Mouse (Mus musculus) hindbrain, embryonic 14.5 days (tissue): ENCODE measurements at regions not wholly inside any gene's neighbourhood (a gene's known extent, or its start where the extent isn't known, plus 50 kb on each side); places are given as distances from the start of the nearest gene placed in this dataset.

Experiments used
- ATAC-seq: fragments of 200-750 bp; cut with Nextera tagmentation; 2 replicates; pipeline ENCODE4 v1.8.0; 2017; ENCODE audit warnings: moderate number of reproducible peaks, mild to moderate bottlenecking, moderate TSS enrichment, moderate library complexity; ENCODE audit not compliant: low FRiP score
- DNase-seq: peaks from one replicate; pipeline ENCODE4 v3.0.0-alpha.2; 2015; ENCODE audit warnings: low spot score
- H3K27ac ChIP-seq: fragments of 300-500 bp; sonication (generic); 2 replicates; pipeline ENCODE4 v1.5.1; 2014; ENCODE audit warnings: mild to moderate bottlenecking, moderate library complexity
- H3K27me3 ChIP-seq: fragments of 300-500 bp; sonication (generic); 2 replicates; pipeline ENCODE4 v1.6.1; 2014; ENCODE audit warnings: mild to moderate bottlenecking, low read length, mixed read lengths; ENCODE audit not compliant: control insufficient read depth, insufficient read depth
- H3K36me3 ChIP-seq: fragments of 300-500 bp; sonication (generic); replicated peaks from 2 replicates; pipeline ENCODE4 v1.6.1; 2014; ENCODE audit not compliant: control insufficient read depth, insufficient read depth
- H3K4me1 ChIP-seq: fragments of 300-500 bp; sonication (generic); replicated peaks from 2 replicates; pipeline ENCODE4 v1.6.1; 2014; ENCODE audit warnings: antibody characterized with exemption, low read length, mixed read lengths; ENCODE audit not compliant: control insufficient read depth, insufficient read depth
- H3K4me2 ChIP-seq: fragments of 300-500 bp; sonication (generic); replicated peaks from 2 replicates; pipeline ENCODE4 v1.6.1; 2014; ENCODE audit warnings: mild to moderate bottlenecking, moderate library complexity
- H3K4me3 ChIP-seq: fragments of 300-500 bp; sonication (generic); replicated peaks from 2 replicates; pipeline ENCODE4 v1.5.1; 2014; ENCODE audit warnings: mild to moderate bottlenecking, low read length
- H3K9ac ChIP-seq: fragments of 300-500 bp; sonication (generic); 2 replicates; pipeline ENCODE4 v1.6.1; 2014
- H3K9me3 ChIP-seq: fragments of 300-500 bp; sonication (generic); 2 replicates; pipeline ENCODE4 v1.6.1; 2016; ENCODE audit warnings: low read length; ENCODE audit not compliant: control insufficient read depth
- WGBS: fragments of 180-500 bp; shearing (Covaris S2); extraction: QIAGEN DNeasy Blood & Tissue Kit; methylation state at CpG from one replicate; pipeline ENCODE4 v1.1.7; 2014; 5-methylcytosine and 5-hydroxymethylcytosine counted together

GRCm38 (mm10) chr12:52440868-52441365 is 62.9 kb upstream of the Arhgap5 start:
- WGBS = 79% methylated on average over 7 of the region's 7 CpGs
- H3K27me3 ChIP-seq = no peaks in the 10 kb centered on the region
- H3K36me3 ChIP-seq = no peaks in the 10 kb centered on the region
- H3K9me3 ChIP-seq = no peaks in the 10 kb centered on the region
- 0 out of 2 replicates have a peak, but pooled peaks cover 3% of the 10 kb centered on the region for H3K4me1 ChIP-seq
- DNase-seq = no peak
- H3K9ac ChIP-seq = no peak overlapping the region
- no peak overlapping the region for H3K4me3 ChIP-seq
- H3K4me2 ChIP-seq = no peak overlapping the region
- ATAC-seq = no peak
- H3K27ac ChIP-seq = no peak overlapping the region

DNA sequence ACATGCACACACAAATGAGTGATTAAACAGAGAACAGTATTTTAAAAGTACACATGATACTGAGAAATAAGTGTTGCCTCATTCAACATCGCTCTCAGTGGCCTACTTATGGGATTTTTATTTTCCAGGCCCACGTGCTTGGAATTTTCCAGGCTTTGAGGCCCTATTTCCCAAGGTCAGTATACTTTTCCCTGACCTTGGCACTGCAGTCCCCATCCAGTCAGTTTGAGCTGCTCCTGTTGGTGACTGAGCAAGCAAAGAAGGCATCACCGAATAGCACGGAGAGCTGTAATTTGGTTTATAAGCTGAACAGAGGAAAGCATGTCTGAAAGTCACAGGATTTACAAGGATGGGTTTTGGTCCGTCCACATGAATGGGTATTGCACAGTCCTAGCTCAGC is 61.4 kb upstream of the Arhgap5 start:
- DNase-seq (no peak), ATAC-seq (no peak)
- H3K9me3 ChIP-seq = no peaks in the 10 kb centered on the region
- H3K36me3 ChIP-seq = no peaks in the 10 kb centered on the region
- H3K27ac ChIP-seq = no peak overlapping the region
- H3K4me3 ChIP-seq = no peak overlapping the region
- H3K4me2 ChIP-seq = no peak overlapping the region
- no peaks in the 10 kb centered on the region for H3K27me3 ChIP-seq
- no peaks in the 10 kb centered on the region for H3K4me1 ChIP-seq
- no peak overlapping the region for H3K9ac ChIP-seq
- 94% methylated on average over 5 of the region's 5 CpGs for WGBS

DNA sequence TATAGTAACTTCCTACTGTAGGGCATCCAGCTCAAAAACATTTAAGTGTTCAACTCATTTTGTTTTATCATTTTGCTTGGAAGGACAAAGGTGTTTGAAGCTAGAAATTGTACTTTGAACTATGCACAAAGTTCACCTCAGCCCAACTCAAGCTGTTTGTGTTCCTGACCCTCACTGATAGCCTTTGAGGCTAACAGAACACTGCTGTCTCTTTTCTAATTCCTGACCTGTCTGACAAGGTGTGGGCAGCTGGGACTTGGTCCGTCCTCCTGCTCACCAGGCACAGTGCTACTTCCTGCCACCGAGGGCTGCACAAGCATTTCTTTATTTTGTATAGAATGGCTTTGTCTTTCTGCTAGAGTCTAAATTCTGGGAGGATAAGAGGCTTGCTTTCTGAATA is 58.0 kb upstream of the Arhgap5 start:
- WGBS = 64% methylated on average over 2 of the region's 2 CpGs
- no peak overlapping the region for H3K27ac ChIP-seq
- H3K4me1 ChIP-seq = no peaks in the 10 kb centered on the region
- H3K4me2 ChIP-seq = no peak overlapping the region
- ATAC-seq (no peak), DNase-seq (no peak)
- H3K4me3 ChIP-seq = no peak overlapping the region
- H3K9ac ChIP-seq = no peak overlapping the region
- no peaks in the 10 kb centered on the region for H3K27me3 ChIP-seq
- no peaks in the 10 kb centered on the region for H3K36me3 ChIP-seq
- no peaks in the 10 kb centered on the region for H3K9me3 ChIP-seq

DNA sequence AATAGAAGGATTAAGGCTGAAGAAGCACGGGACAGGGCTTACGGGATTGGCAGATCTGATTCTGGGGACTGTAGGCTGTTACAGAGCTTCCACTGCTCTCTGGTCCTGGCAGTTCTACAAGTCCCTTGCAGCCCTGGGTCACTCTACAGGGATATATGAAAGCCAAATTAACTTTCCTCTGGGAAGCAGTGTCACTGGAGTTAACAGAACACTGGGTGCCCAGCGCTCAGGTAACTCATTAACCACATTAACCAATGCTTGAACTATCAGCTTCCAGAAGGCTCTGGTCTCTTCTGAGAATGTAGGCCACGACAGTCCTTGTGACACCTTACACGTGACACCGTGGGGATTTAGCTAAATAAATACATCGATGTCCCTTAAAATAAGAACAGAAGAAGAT is 57.3 kb upstream of the Arhgap5 start:
- H3K4me1 ChIP-seq = no peaks in the 10 kb centered on the region
- no peaks in the 10 kb centered on the region for H3K9me3 ChIP-seq
- no peaks in the 10 kb centered on the region for H3K36me3 ChIP-seq
- H3K27me3 ChIP-seq = no peaks in the 10 kb centered on the region
- H3K4me2 ChIP-seq = no peak overlapping the region
- H3K27ac ChIP-seq = no peak overlapping the region
- no peak overlapping the region for H3K4me3 ChIP-seq
- ATAC-seq = no peak
- H3K9ac ChIP-seq = no peak overlapping the region
- 82% methylated on average over 7 of the region's 7 CpGs for WGBS
- no peak for DNase-seq

GRCm38 (mm10) chr12:52447482-52447881 is 56.3 kb upstream of the Arhgap5 start:
- 68% methylated on average over 5 of the region's 5 CpGs for WGBS
- no peaks in the 10 kb centered on the region for H3K27me3 ChIP-seq
- no peak overlapping the region for H3K4me2 ChIP-seq
- no peaks in the 10 kb centered on the region for H3K36me3 ChIP-seq
- ATAC-seq (no peak), DNase-seq (no peak)
- no peaks in the 10 kb centered on the region for H3K9me3 ChIP-seq
- no peak overlapping the region for H3K4me3 ChIP-seq
- no peak overlapping the region for H3K27ac ChIP-seq
- no peaks in the 10 kb centered on the region for H3K4me1 ChIP-seq
- no peak overlapping the region for H3K9ac ChIP-seq

GRCm38 (mm10) chr12:52448218-52448617 is 55.6 kb upstream of the Arhgap5 start:
- no peak for DNase-seq
- Histone ChIP-seq H3K4me3 (no peak overlapping the region), H3K4me1 (no peaks in the 10 kb centered on the region), H3K36me3 (no peaks in the 10 kb centered on the region), H3K4me2 (no peak overlapping the region), H3K9ac (no peak overlapping the region), H3K9me3 (no peaks in the 10 kb centered on the region), H3K27me3 (no peaks in the 10 kb centered on the region), H3K27ac (no peak overlapping the region)
- ATAC-seq = no peak
- WGBS = 58% methylated on average over 1 of the region's 1 CpGs

DNA sequence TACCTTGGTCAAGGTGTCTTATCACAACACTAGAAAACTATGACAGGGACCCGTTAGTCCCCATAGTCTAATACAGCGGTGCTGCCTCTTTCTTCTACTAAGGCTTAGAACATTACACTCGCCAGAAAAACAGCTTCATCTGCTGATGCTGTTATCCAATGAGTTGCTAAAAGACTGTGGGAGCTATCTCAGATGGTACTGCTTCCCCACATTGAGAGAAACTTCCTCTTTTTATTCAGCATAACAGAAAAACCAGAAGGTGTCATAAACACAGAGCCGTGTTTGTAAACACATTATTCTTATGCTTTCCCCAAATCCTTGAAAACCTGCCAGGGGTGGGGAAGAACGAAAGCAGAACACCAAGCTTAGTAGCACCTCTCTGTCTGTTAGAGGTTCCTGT is 49.9 kb upstream of the Arhgap5 start:
- 94% methylated on average over 5 of the region's 5 CpGs for WGBS

More for the DNA sequence above, 49.9 kb upstream of the Arhgap5 start:
- DNase-seq (no peak), ATAC-seq (no peak)
- H3K9me3 ChIP-seq = 0 out of 2 replicates have a peak, but pooled peaks cover 10% of the 10 kb centered on the region
- no peak overlapping the region for H3K4me2 ChIP-seq
- no peak overlapping the region for H3K27ac ChIP-seq
- H3K4me3 ChIP-seq = no peak overlapping the region
- no peak overlapping the region for H3K9ac ChIP-seq
- no peaks in the 10 kb centered on the region for H3K27me3 ChIP-seq
- H3K4me1 ChIP-seq = no peaks in the 10 kb centered on the region
- H3K36me3 ChIP-seq = no peaks in the 10 kb centered on the region
